Mouse (Mus musculus): ENCODE results near the gene Meis2. TPM values are rescaled to one million over a fixed set of nuclear protein-coding genes. Genes with fewer than 3 reads are reported as not detected.

Meis2 gene
- polyA plus RNA-seq, 1 experiment from 2014 or later: 53.0 TPM

- no peak overlapping the region for H3K27ac ChIP-seq
- H3K36me3 ChIP-seq: no peaks in the 10 kb centered on the region
- 51% methylated on average over 1 of the region's 1 CpGs for WGBS
- no peaks in the 10 kb centered on the region for H3K27me3 ChIP-seq (replicated peaks)
- H3K4me1 ChIP-seq: no peaks in the 10 kb centered on the region
- H3K9ac ChIP-seq: no peak overlapping the region
- no peak overlapping the region for H3K4me3 ChIP-seq (replicated peaks)
- no peak overlapping the region for H3K4me2 ChIP-seq
- no peak for ATAC-seq (ENCODE audit: insufficient read depth, low FRiP score, low read depth)
- no peaks in the 10 kb centered on the region for H3K9me3 ChIP-seq
These were observed 178.0 kb downstream of the Meis2 start for GRCm38 (mm10) chr2:115887631-115888030.

GRCm38 (mm10) chr2:115884184-115884583, 181.5 kb downstream of the Meis2 start:
- H3K27me3 ChIP-seq (replicated peaks): no peaks in the 10 kb centered on the region
- H3K4me2 ChIP-seq: no peak overlapping the region
- H3K4me1 ChIP-seq: no peaks in the 10 kb centered on the region
- H3K9me3 ChIP-seq: no peaks in the 10 kb centered on the region
- H3K36me3 ChIP-seq: no peaks in the 10 kb centered on the region
- no peak overlapping the region for H3K4me3 ChIP-seq (replicated peaks)
- H3K9ac ChIP-seq: no peak overlapping the region
- ATAC-seq (ENCODE audit: insufficient read depth, low FRiP score, low read depth): no peak
- 59% methylated on average over 9 of the region's 9 CpGs for WGBS
- no peak overlapping the region for H3K27ac ChIP-seq

GRCm38 (mm10) chr2:115883520-115883919, 182.1 kb downstream of the Meis2 start:
- H3K9ac ChIP-seq: no peak overlapping the region
- H3K9me3 ChIP-seq: no peaks in the 10 kb centered on the region
- no peak overlapping the region for H3K27ac ChIP-seq
- no peak overlapping the region for H3K4me2 ChIP-seq
- no peak overlapping the region for H3K4me3 ChIP-seq (replicated peaks)
- H3K36me3 ChIP-seq: no peaks in the 10 kb centered on the region
- ATAC-seq (ENCODE audit: insufficient read depth, low FRiP score, low read depth): no peak
- H3K4me1 ChIP-seq: no peaks in the 10 kb centered on the region
- 51% methylated on average over 10 of the region's 10 CpGs for WGBS
- H3K27me3 ChIP-seq (replicated peaks): no peaks in the 10 kb centered on the region

GRCm38 (mm10) chr2:115875802-115876531, 189.7 kb downstream of the Meis2 start:
- Histone ChIP-seq H3K4me3 (replicated peaks) (no peak overlapping the region), H3K27me3 (replicated peaks) (no peaks in the 10 kb centered on the region), H3K4me2 (no peak overlapping the region), H3K9me3 (no peaks in the 10 kb centered on the region), H3K27ac (no peak overlapping the region), H3K36me3 (0 out of 2 replicates have a peak, but pooled peaks cover 2% of the 10 kb centered on the region), H3K4me1 (no peaks in the 10 kb centered on the region), H3K9ac (no peak overlapping the region)
- no peak for ATAC-seq (ENCODE audit: insufficient read depth, low FRiP score, low read depth)
- WGBS: 48% methylated on average over 8 of the region's 8 CpGs

- Histone ChIP-seq H3K9ac (no peak overlapping the region), H3K36me3 (peaks cover 7% of the 10 kb centered on the region; the same call in 1 of the 2 replicates), H3K4me2 (no peak overlapping the region), H3K27ac (no peak overlapping the region), H3K4me1 (no peaks in the 10 kb centered on the region), H3K4me3 (replicated peaks) (no peak overlapping the region), H3K27me3 (replicated peaks) (no peaks in the 10 kb centered on the region), H3K9me3 (no peaks in the 10 kb centered on the region)
- 28% methylated on average over 2 of the region's 2 CpGs for WGBS
- ATAC-seq (ENCODE audit: insufficient read depth, low FRiP score, low read depth): no peak
These were observed 192.8 kb downstream of the Meis2 start for GRCm38 (mm10) chr2:115872851-115873250.

- 43% methylated on average over 2 of the region's 2 CpGs for WGBS
- no peaks in the 10 kb centered on the region for H3K4me1 ChIP-seq
- ATAC-seq (ENCODE audit: insufficient read depth, low FRiP score, low read depth): no peak
These were observed 195.7 kb downstream of the Meis2 start for GRCm38 (mm10) chr2:115869966-115870365.

GRCm38 (mm10) chr2:115860600-115861347, 204.9 kb downstream of the Meis2 start:
- H3K4me2 ChIP-seq: peak overlapping the region; percentile 68
- H3K4me1 ChIP-seq: peaks cover 23% of the 10 kb centered on the region
- H3K36me3 ChIP-seq: 0 out of 2 replicates have a peak, but pooled peaks cover 2% of the 10 kb centered on the region
- H3K27me3 ChIP-seq (replicated peaks): no peaks in the 10 kb centered on the region
- H3K9me3 ChIP-seq: no peaks in the 10 kb centered on the region
- peak overlapping the region; percentile 31 for H3K4me3 ChIP-seq (replicated peaks)
- H3K27ac ChIP-seq: peak overlapping the region; percentile 63
- 9% methylated on average over 25 of the region's 25 CpGs for WGBS
- H3K9ac ChIP-seq: no peak overlapping the region
- peak; percentile 15; the same call in 1 of the 2 replicates for ATAC-seq (ENCODE audit: insufficient read depth, low FRiP score, low read depth)

More at GRCm38 (mm10) chr2:115869966-115870365, 195.7 kb downstream of the Meis2 start:
- no peak overlapping the region for H3K27ac ChIP-seq
- H3K4me3 ChIP-seq (replicated peaks): no peak overlapping the region
- H3K27me3 ChIP-seq (replicated peaks): no peaks in the 10 kb centered on the region
- H3K9me3 ChIP-seq: no peaks in the 10 kb centered on the region
- H3K4me2 ChIP-seq: no peak overlapping the region
- no peak overlapping the region for H3K9ac ChIP-seq
- peaks cover 17% of the 10 kb centered on the region; the same call in 1 of the 2 replicates for H3K36me3 ChIP-seq

GRCm38 (mm10) chr2:115860141-115860480, 205.5 kb downstream of the Meis2 start:
- Histone ChIP-seq H3K4me1 (peaks cover 26% of the 10 kb centered on the region), H3K4me3 (replicated peaks) (peak overlapping the region; percentile 31), H3K9me3 (no peaks in the 10 kb centered on the region), H3K27ac (peak overlapping the region; percentile 63; the same call in 1 of the 2 replicates), H3K27me3 (replicated peaks) (no peaks in the 10 kb centered on the region), H3K9ac (no peak overlapping the region), H3K4me2 (peak overlapping the region; percentile 68), H3K36me3 (0 out of 2 replicates have a peak, but pooled peaks cover 2% of the 10 kb centered on the region)
- WGBS: 3% methylated on average over 15 of the region's 15 CpGs
- no peak for ATAC-seq (ENCODE audit: insufficient read depth, low FRiP score, low read depth)

GRCm38 (mm10) chr2:115859371-115860140, 206.1 kb downstream of the Meis2 start:
- no peaks in the 10 kb centered on the region for H3K9me3 ChIP-seq
- no peaks in the 10 kb centered on the region for H3K27me3 ChIP-seq (replicated peaks)
- H3K4me2 ChIP-seq: peak overlapping the region; percentile 68
- no peak overlapping the region for H3K9ac ChIP-seq
- ATAC-seq (ENCODE audit: insufficient read depth, low FRiP score, low read depth): peak; percentile 56
- H3K36me3 ChIP-seq: 0 out of 2 replicates have a peak, but pooled peaks cover 2% of the 10 kb centered on the region
- H3K4me1 ChIP-seq: peaks cover 30% of the 10 kb centered on the region
- H3K4me3 ChIP-seq (replicated peaks): peak overlapping the region; percentile 31
- peak overlapping the region; percentile 59; the same call in 1 of the 2 replicates for H3K27ac ChIP-seq
- WGBS: 15% methylated on average over 27 of the region's 27 CpGs

GRCm38 (mm10) chr2:115858927-115859326, 206.7 kb downstream of the Meis2 start:
- Histone ChIP-seq H3K9me3 (no peaks in the 10 kb centered on the region), H3K4me2 (peak overlapping the region; percentile 68; the same call in 1 of the 2 replicates), H3K4me1 (peaks cover 30% of the 10 kb centered on the region), H3K27ac (no peak overlapping the region), H3K27me3 (replicated peaks) (no peaks in the 10 kb centered on the region), H3K36me3 (no peaks in the 10 kb centered on the region), H3K9ac (no peak overlapping the region), H3K4me3 (replicated peaks) (no peak overlapping the region)
- no peak for ATAC-seq (ENCODE audit: insufficient read depth, low FRiP score, low read depth)
- 29% methylated on average over 10 of the region's 10 CpGs for WGBS

- H3K9me3 ChIP-seq: no peaks in the 10 kb centered on the region
- H3K4me1 ChIP-seq: peaks cover 30% of the 10 kb centered on the region
- no peaks in the 10 kb centered on the region for H3K36me3 ChIP-seq
- H3K27me3 ChIP-seq (replicated peaks): no peaks in the 10 kb centered on the region
- 54% methylated on average over 8 of the region's 8 CpGs for WGBS
- peak overlapping the region; percentile 8; the same call in 1 of the 2 replicates for H3K27ac ChIP-seq
- H3K4me2 ChIP-seq: no peak overlapping the region
- H3K9ac ChIP-seq: no peak overlapping the region
- no peak for ATAC-seq (ENCODE audit: insufficient read depth, low FRiP score, low read depth)
- H3K4me3 ChIP-seq (replicated peaks): no peak overlapping the region
These were observed 207.4 kb downstream of the Meis2 start for GRCm38 (mm10) chr2:115858246-115858645.

Data from stomach, embryonic 15.5 days (tissue).